Comparison of ENCODE assay signal across 17 mouse cellular contexts in genomic region chr3:58487121-58487520, GRCm38 (mm10). TPM values are rescaled to one million over a fixed set of nuclear protein-coding genes. Genes with fewer than 3 reads are reported as not detected.
DNase-seq lines count a peak whose midpoint lies in the region; ATAC-seq and TF ChIP-seq lines count a peak whose summit lies in the region.
"Had no signal": no experiment of that assay in that cellular context is flagged by ENCODE, and none has a peak within 500 bp of the region (broad histone marks: within the 10 kb centered on the region; RNA-seq: fewer than 3 reads in every experiment).

No protein-coding gene starts in this region.

- H3K9me3 ChIP-seq in kidney, embryonic 15.5 days (replicated peaks) = no peaks in the 10 kb centered on the region
- peaks cover 4% of the 10 kb centered on the region; the same call in 1 of the 2 replicates for H3K9me3 ChIP-seq in G1E (replicated peaks)
- no peaks in the 10 kb centered on the region for H3K9me3 ChIP-seq in forebrain, embryonic 13.5 days (replicated peaks)
- H3K9me3 ChIP-seq: hindbrain, embryonic 12.5 days; liver, embryonic 15.5 days; neural tube, embryonic 15.5 days had no signal

- no peak for TF ChIP-seq POLR2A in kidney, adult 2 months (IDR thresholded peaks at IDR 0.05; ENCODE audit: low read depth, low read length)

- 80% methylated on average over 3 of the region's 3 CpGs for WGBS in kidney, adult 2 months
- 77% methylated on average over 3 of the region's 3 CpGs for WGBS in kidney, embryonic 15.5 days
- 65% methylated on average over 3 of the region's 3 CpGs for WGBS in forebrain, embryonic 13.5 days

- no peak overlapping the region for H3K4me3 ChIP-seq in kidney, adult 2 months (ENCODE audit: insufficient read depth, low read depth, low read length)
- no peak overlapping the region for H3K4me3 ChIP-seq in kidney, embryonic 15.5 days (replicated peaks)
- no peak overlapping the region for H3K4me3 ChIP-seq in G1E (ENCODE audit: low read depth, low read length)
- H3K4me3 ChIP-seq in forebrain, embryonic 13.5 days = no peak overlapping the region
- H3K4me3 ChIP-seq: embryonic facial prominence, embryonic 13.5 days; hindbrain, embryonic 12.5 days; liver, embryonic 15.5 days; neural tube, embryonic 15.5 days had no signal

- H3K36me3 ChIP-seq in kidney, adult 2 months (ENCODE audit: control insufficient read depth, insufficient read depth, low read length) = no peaks in the 10 kb centered on the region
- H3K36me3 ChIP-seq in kidney, embryonic 15.5 days = no peaks in the 10 kb centered on the region
- H3K36me3 ChIP-seq in G1E (replicated peaks) = no peaks in the 10 kb centered on the region
- no peaks in the 10 kb centered on the region for H3K36me3 ChIP-seq in forebrain, embryonic 13.5 days (ENCODE audit: poor library complexity, severe bottlenecking)
- H3K36me3 ChIP-seq: embryonic facial prominence, embryonic 13.5 days; hindbrain, embryonic 12.5 days; liver, embryonic 15.5 days; neural tube, embryonic 15.5 days had no signal

- H3K9ac ChIP-seq in kidney, embryonic 15.5 days = no peak overlapping the region
- H3K9ac ChIP-seq in forebrain, embryonic 13.5 days = no peak overlapping the region
- H3K9ac ChIP-seq: embryonic facial prominence, embryonic 13.5 days; hindbrain, embryonic 12.5 days; liver, embryonic 15.5 days; neural tube, embryonic 15.5 days had no signal

- DNase-seq in kidney, adult 2 months = no peak
- peak; percentile 45 for DNase-seq in 416B (ENCODE audit: low read depth)
- DNase-seq in G1E (ENCODE audit: low spot score) = no peak
- DNase-seq in frontal cortex, postnatal 25 days (ENCODE audit: low spot score in 2 of 2) = no peak
- DNase-seq: cerebellum, adult 11-12 months; gastrocnemius, postnatal 25 days; left cerebral cortex, postnatal 4 days; right cerebral cortex, adult 18-20 months had no signal

- no peak overlapping the region for H3K27ac ChIP-seq in kidney, adult 2 months (ENCODE audit: insufficient read depth, low read depth, low read length)
- no peak overlapping the region for H3K27ac ChIP-seq in kidney, embryonic 15.5 days
- H3K27ac ChIP-seq in forebrain, embryonic 13.5 days = no peak overlapping the region
- H3K27ac ChIP-seq: embryonic facial prominence, embryonic 13.5 days; hindbrain, embryonic 12.5 days; liver, embryonic 15.5 days; neural tube, embryonic 15.5 days had no signal

- ATAC-seq in kidney, embryonic 15.5 days (replicated peaks; ENCODE audit: low FRiP score) = no peak
- no peak for ATAC-seq in G1E (ENCODE audit: extremely low read depth, insufficient number of reproducible peaks, low FRiP score, poor library complexity, severe bottlenecking)
- ATAC-seq in megakaryocyte, adult 5-6 weeks (ENCODE audit: poor library complexity, severe bottlenecking) = 0 out of 2 replicates have a peak, but pooled peaks have one; percentile 38
- no peak for ATAC-seq in forebrain, embryonic 13.5 days
- ATAC-seq: forebrain, embryonic 14.5 days had no signal

- H3K4me2 ChIP-seq in kidney, embryonic 15.5 days = no peak overlapping the region
- no peak overlapping the region for H3K4me2 ChIP-seq in forebrain, embryonic 13.5 days
- H3K4me2 ChIP-seq: embryonic facial prominence, embryonic 13.5 days; heart, embryonic 11.5 days; hindbrain, embryonic 12.5 days; liver, embryonic 15.5 days; neural tube, embryonic 15.5 days had no signal

- no peaks in the 10 kb centered on the region for H3K4me1 ChIP-seq in kidney, adult 2 months (ENCODE audit: control insufficient read depth, insufficient read depth, low read length)
- no peaks in the 10 kb centered on the region for H3K4me1 ChIP-seq in kidney, embryonic 15.5 days
- peaks cover 8% of the 10 kb centered on the region; the same call in 1 of the 2 replicates for H3K4me1 ChIP-seq in G1E (ENCODE audit: insufficient read depth, low read depth, low read length)
- H3K4me1 ChIP-seq in forebrain, embryonic 13.5 days = no peaks in the 10 kb centered on the region
- H3K4me1 ChIP-seq: embryonic facial prominence, embryonic 13.5 days; hindbrain, embryonic 12.5 days; liver, embryonic 15.5 days; neural tube, embryonic 15.5 days had no signal

- TF ChIP-seq CTCF in kidney, adult 2 months (conservative IDR thresholded peaks at IDR 0.05; ENCODE audit: insufficient read depth, insufficient read length, low read depth, low read length) = peak; percentile 22; the same call in 1 of the 2 replicates
- peak; percentile 22; the same call in 1 of the 2 replicates for TF ChIP-seq CTCF in G1E (IDR thresholded peaks at IDR 0.05; ENCODE audit: low read depth, low read length)

- no peaks in the 10 kb centered on the region for H3K27me3 ChIP-seq in kidney, adult 2 months (replicated peaks; ENCODE audit: control insufficient read depth, insufficient read depth, low read length)
- no peaks in the 10 kb centered on the region for H3K27me3 ChIP-seq in kidney, embryonic 15.5 days
- no peaks in the 10 kb centered on the region for H3K27me3 ChIP-seq in G1E (ENCODE audit: insufficient read depth, low read length)
- H3K27me3 ChIP-seq in forebrain, embryonic 13.5 days = no peaks in the 10 kb centered on the region
- H3K27me3 ChIP-seq: embryonic facial prominence, embryonic 13.5 days; hindbrain, embryonic 12.5 days; liver, embryonic 15.5 days; neural tube, embryonic 15.5 days had no signal

RNA-seq across cellular contexts. Expression of gene Eif2a, which starts 38.5 kb away (rescaled TPM):
- polyA plus RNA-seq in kidney, adult 2 months (2012; rRNA removed) = 10.6 and 15.4 TPM in 2 replicates
- 56.3 and 58.0 TPM in 2 replicates for polyA plus RNA-seq in kidney, embryonic 15.5 days (2015; fragmentation: Nextera tagmentation; extraction: Ambion mirVana)
- total RNA-seq in G1E (2014; fragmentation: Nextera tagmentation) (224 and 235 TPM in 2 replicates), G1E (2017) (89.4 and 95.3 TPM in 2 replicates)
- polyA plus RNA-seq in G1E (2012) = 8.5 and 8.7 TPM in 2 replicates
- 122 and 151 TPM in 2 replicates for total RNA-seq in megakaryocyte, adult 5-6 weeks (2015)
- total RNA-seq in megakaryocyte, adult 5-6 weeks (2017) = 75.9 and 80.9 TPM in 2 replicates
- polyA plus RNA-seq in forebrain, embryonic 13.5 days (2015; fragmentation: Nextera tagmentation; extraction: Ambion mirVana) = 53.2 and 54.9 TPM in 2 replicates

RNA-seq across cellular contexts. Expression of gene Serp1, which starts 38.6 kb away (rescaled TPM):
- 32.7 and 37.7 TPM in 2 replicates for polyA plus RNA-seq in kidney, adult 2 months (2012; rRNA removed)
- 139 and 150 TPM in 2 replicates for polyA plus RNA-seq in kidney, embryonic 15.5 days (2015; fragmentation: Nextera tagmentation; extraction: Ambion mirVana)
- 102 and 130 TPM in 2 replicates for total RNA-seq in G1E (2014; fragmentation: Nextera tagmentation)
- total RNA-seq in G1E (2017) = 89.9 and 91.3 TPM in 2 replicates
- 60.5 and 72.2 TPM in 2 replicates for polyA plus RNA-seq in G1E (2012)
- 189 and 218 TPM in 2 replicates for total RNA-seq in megakaryocyte, adult 5-6 weeks (2015)
- total RNA-seq in megakaryocyte, adult 5-6 weeks (2017) = 208 and 222 TPM in 2 replicates
- 99.0 and 99.3 TPM in 2 replicates for polyA plus RNA-seq in forebrain, embryonic 13.5 days (2015; fragmentation: Nextera tagmentation; extraction: Ambion mirVana)
